Mouse (Mus musculus) CH12F3 (cell line): ENCODE measurements around the gene Ythdf1.

Experiments used
- in situ Hi-C: fragments of 300-500 bp; cut with MboI; formaldehyde crosslinking; loops from 2 replicates; pipeline ENCODE4 v1.14.3; 2020; ENCODE audit warnings: low sequenced_read_pairs

Ythdf1 gene

GRCm38 (mm10) chr2:180881281-180881680 lies 39.5 kb downstream of the Ythdf1 start:
- in situ Hi-C loops: no loop called here

- in situ Hi-C loops: no loop called here
Observed at GRCm38 (mm10) chr2:180879365-180880067, 41.2 kb downstream of the Ythdf1 start.

GRCm38 (mm10) chr2:180870006-180870405 lies 50.7 kb downstream of the Ythdf1 start:
- in situ Hi-C loops: no loop called here

GRCm38 (mm10) chr2:180861561-180861960 lies 59.2 kb downstream of the Ythdf1 start:
- in situ Hi-C loops: no loop called here

- in situ Hi-C loops: no loop called here
Observed at GRCm38 (mm10) chr2:180857121-180857520, 63.6 kb downstream of the Ythdf1 start.

- in situ Hi-C loops: no loop called here
Observed at GRCm38 (mm10) chr2:180855005-180855544, 65.7 kb downstream of the Ythdf1 start.
